Mouse (Mus musculus) cerebellum, adult 9-11 months (tissue): ENCODE data around the gene Fzd5.

Experiments used
- DNase-seq: peaks from one replicate; pipeline ENCODE4 v3.0.0; 2022

The Fzd5 gene

GRCm38 (mm10) chr1:64733453-64734245 is 3.9 kb downstream of the Fzd5 start:
- no peak for DNase-seq

DNA sequence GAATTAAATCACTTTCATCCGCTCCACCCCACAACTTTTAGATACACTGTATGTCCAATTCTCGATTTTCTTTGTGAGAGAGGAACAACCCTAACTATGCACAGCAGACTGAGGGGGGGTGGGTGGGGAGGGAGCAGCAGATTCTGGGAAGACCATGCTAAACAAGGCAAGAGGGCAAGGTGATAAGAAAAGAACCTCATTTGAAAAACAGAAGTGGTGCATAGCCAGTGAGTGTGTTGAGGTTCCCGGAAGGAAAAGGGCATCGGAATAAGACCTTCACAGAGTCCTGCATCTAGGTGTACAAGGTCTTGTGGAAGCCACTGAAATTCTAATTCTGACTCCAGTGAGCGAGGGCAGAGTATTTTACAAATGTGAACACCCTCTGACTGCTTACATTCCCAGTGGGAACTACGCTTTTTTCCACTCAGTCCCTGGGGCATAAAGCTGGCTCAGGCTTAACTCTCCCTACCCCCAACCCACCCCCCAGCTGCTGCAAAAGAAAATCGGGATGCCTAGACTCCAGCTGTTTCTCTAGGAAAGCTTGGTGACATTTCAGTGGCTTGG is 4.8 kb downstream of the Fzd5 start:
- DNase-seq, result no peak

GRCm38 (mm10) chr1:64732161-64732560 is 5.4 kb downstream of the Fzd5 start:
- no peak for DNase-seq

GRCm38 (mm10) chr1:64731341-64732020 is 6.1 kb downstream of the Fzd5 start:
- no peak for DNase-seq

GRCm38 (mm10) chr1:64730046-64730445 is 7.5 kb downstream of the Fzd5 start:
- no peak for DNase-seq

GRCm38 (mm10) chr1:64721034-64721587 is 16.4 kb downstream of the Fzd5 start:
- no peak for DNase-seq

GRCm38 (mm10) chr1:64717504-64717903 is 20.0 kb downstream of the Fzd5 start:
- peak; percentile 44 for DNase-seq

DNA sequence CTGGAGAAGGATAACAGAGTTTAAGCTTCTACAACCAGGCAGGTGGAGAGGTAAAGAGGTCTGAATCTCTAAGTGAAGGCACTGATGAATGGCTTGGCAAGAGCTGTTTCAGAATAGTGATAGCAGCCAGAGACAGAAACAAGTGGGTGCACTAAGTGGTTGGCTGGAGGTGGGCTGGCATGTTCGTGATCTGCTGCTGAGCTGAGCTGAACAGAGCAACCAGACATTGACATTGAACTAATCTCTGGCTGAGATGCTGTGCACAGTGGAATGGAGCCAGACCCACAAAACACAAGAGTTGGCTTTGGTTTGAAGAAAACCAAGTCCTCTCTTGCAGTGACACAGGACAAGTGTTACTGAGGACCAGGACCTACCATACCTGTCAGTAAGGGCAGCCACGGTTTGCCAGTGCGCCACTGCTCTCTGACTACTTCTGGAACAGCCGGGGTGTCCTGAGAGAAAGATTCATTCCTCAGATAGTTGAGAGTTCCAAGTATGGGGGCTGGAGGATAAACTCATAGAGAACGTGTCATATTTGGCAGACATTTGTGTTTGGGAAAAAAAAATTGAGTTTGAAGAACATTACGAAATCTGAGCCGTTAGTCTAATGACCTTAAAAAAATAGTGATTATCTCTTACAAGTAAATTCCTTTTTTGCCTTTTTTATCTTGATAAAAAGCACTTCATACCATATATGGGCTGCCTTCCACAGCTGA is 20.8 kb downstream of the Fzd5 start:
- DNase-seq, result no peak

DNA sequence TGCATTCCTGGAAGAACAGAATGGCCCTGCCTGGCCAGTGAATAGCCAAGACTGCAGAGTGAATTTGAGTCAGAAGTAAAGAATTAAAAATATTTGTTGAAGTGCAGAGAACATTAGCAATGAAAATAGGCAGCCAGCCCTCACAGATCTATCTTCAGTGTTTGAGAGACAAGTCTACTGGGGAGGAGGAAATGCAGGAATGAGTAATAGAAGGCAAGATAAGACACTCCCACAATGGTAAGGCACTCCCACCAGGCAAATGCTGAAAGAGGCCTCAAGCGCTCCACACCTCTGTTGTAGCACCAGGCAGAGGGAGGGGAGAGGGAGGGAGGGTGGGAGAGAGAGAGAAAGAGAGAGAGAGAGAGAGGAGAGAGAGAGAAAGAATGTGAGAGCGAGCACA is 22.1 kb downstream of the Fzd5 start:
- DNase-seq, result no peak

- DNase-seq, result no peak
These were observed 25.4 kb downstream of the Fzd5 start for GRCm38 (mm10) chr1:64712006-64712760.

- DNase-seq, result no peak
These were observed 27.7 kb downstream of the Fzd5 start for GRCm38 (mm10) chr1:64709891-64710290.

GRCm38 (mm10) chr1:64706610-64707009 is 30.9 kb downstream of the Fzd5 start:
- no peak for DNase-seq

DNA sequence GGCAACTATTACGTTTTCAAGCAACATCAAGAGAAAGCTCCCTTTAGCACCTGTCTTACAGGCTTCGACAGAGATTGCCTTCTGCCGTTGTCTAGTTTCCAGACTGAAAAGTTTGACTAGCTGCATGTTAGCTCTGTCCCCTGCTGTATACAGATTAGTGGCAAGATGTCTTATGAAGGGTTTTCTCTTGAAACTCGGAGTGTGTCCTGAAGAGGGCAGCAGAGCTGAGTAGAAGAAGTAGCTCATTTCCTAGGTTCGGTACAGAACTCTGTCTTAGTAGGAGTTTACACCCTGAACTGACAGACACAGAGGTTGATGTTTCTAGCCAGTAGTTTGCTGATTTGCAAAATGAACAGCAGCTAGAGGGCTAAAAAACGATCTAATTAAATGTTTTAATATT is 32.3 kb downstream of the Fzd5 start:
- peak; percentile 48 for DNase-seq

GRCm38 (mm10) chr1:64701780-64702179 is 35.8 kb downstream of the Fzd5 start:
- no peak for DNase-seq

DNA sequence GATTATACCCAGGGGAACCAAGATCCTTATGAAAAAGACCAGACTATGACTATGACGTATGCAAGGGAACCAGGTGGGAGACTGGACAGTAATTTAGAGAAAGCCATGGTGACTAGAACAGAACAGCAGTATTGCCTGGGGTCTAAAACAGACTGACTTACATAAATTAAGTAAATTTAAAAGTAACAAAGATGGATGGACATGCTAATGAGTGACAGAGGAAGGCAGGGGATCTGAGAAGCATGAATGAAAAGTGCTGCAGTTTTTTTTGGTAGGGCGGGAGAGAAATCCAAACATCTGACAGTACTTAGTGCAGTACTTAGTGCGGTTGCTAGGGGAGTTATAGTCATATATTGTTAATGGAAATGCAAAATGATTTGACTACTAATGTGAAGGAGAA is 42.4 kb downstream of the Fzd5 start:
- DNase-seq, result no peak

DNA sequence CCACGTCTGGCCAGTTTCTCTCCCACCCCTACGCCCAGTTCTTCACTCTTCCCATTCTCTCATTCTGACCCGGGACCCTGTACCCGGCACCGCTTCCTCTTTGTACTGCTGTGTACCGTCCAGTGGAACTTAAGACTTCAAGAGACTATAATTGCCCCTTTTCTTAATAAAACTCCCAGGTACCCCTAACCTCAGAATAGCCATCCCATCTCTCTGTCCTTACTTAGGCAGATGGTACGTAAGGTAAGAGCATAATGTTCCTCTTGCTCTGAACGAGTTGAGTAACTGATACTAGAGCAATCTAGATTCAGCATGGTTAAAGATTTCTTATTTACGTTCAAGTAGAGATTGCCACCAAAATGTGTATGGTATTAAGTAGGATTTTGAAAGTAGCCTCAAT is 46.0 kb downstream of the Fzd5 start:
- DNase-seq, result no peak

DNA sequence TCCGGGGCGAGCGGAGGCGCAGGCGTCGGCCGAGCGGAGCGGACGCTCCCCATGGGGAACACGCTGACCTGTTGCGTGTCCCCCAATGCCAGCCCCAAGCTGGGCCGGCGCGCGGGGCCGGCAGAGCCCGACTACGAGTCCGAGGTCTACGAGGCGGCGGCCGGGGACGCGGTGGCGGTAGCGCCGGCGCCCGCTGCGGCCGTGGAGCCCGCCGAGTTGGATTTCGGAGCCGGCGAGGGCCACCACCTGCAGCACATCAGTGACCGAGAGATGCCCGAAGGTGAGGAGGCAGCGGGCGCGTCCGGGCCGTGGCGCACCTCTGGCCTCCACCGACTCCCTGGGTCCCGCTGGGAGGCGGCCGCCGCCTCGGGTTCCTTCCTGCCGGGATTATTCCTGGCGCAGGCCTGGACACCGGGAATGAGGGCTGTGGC is 46.4 kb downstream of the Fzd5 start:
- DNase-seq, result no peak

- peak; percentile 99 for DNase-seq
These were observed 47.1 kb downstream of the Fzd5 start, which contains the start of gene Ccnyl1 for GRCm38 (mm10) chr1:64690213-64691013. Gene Ccnyl1 (plus strand): TSS chr1:64690455.

DNA sequence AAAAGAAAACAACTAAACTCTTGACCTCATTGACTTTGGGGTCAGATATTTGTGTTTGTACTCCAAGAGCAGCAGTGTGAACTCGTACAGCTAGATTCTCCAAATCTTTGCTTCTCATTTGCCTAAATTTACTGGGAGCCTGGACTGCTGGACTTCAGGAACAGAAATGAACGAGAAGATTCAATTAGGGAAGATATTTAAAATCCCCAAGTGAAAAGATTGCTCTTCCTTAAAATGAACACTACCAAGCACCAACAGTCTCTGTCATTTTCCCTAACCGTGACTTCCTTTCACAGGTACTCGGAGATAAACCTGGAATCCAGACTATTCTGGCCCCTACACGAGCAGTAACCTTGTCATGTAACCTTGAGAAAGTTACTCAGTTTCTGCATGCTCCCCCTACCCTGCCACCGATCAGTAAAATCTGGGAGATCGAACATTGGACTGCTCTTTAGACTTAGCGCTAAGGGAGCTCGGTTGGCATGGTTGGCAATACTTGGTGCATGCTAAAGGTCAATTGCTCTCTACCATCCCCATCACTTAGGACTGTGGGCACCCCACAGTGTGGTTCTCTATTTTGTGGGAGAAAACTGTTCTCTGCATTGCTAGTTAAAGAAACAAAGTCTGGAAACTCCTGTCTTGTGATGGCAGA is 47.9 kb downstream of the Fzd5 start:
- DNase-seq, result peak; percentile 24

GRCm38 (mm10) chr1:64688046-64688445 is 49.5 kb downstream of the Fzd5 start:
- no peak for DNase-seq

- DNase-seq, result no peak
These were observed 53.1 kb downstream of the Fzd5 start for GRCm38 (mm10) chr1:64684440-64684839.
